Mouse (Mus musculus): Measurements from ENCODE around the gene Nobox. TPM values are rescaled to one million over a fixed set of nuclear protein-coding genes. Genes with fewer than 3 reads are reported as not detected.

Nobox gene
- polyA plus RNA-seq, 1 experiment from 2014 or later, result not detected

- H3K4me1 ChIP-seq (ENCODE audit: control insufficient read depth, insufficient read depth, low read length), result no peaks in the 10 kb centered on the region
- H3K9ac ChIP-seq (ENCODE audit: low read length), result no peak overlapping the region
- 70% methylated on average over 7 of the region's 7 CpGs for WGBS
- H3K9me3 ChIP-seq (replicated peaks; ENCODE audit: control insufficient read depth, low read length), result no peaks in the 10 kb centered on the region
- ATAC-seq (no peak), DNase-seq (ENCODE audit: low spot score) (peak; percentile 43)
- no peaks in the 10 kb centered on the region for H3K36me3 ChIP-seq (ENCODE audit: control insufficient read depth, insufficient read depth, low read length)
- no peaks in the 10 kb centered on the region for H3K27me3 ChIP-seq (replicated peaks; ENCODE audit: control insufficient read depth, insufficient read depth, low read length)
- no peak overlapping the region for H3K4me3 ChIP-seq (ENCODE audit: low read depth, low read length)
- H3K27ac ChIP-seq (ENCODE audit: low read depth, low read length), result no peak overlapping the region
- H3K4me2 ChIP-seq (ENCODE audit: low read length), result no peak overlapping the region
Measured at GRCm38 (mm10) chr6:43254193-43254926, 55.0 kb downstream of the Nobox start.

Other genes starting within 250 kb of the Nobox start
- gene Olfr441, start 203.2 kb downstream of the Nobox start, polyA plus RNA-seq (2014; fragmentation: Nextera tagmentation; extraction: Ambion mirVana), result not detected in 2 replicates
- not detected in 2 replicates for gene Olfr237-ps1, start 163.0 kb downstream of the Nobox start, polyA plus RNA-seq (2014; fragmentation: Nextera tagmentation; extraction: Ambion mirVana)
- not detected in 2 replicates for gene Olfr437, start 146.3 kb downstream of the Nobox start, polyA plus RNA-seq (2014; fragmentation: Nextera tagmentation; extraction: Ambion mirVana)
- gene Olfr13, start 137.4 kb downstream of the Nobox start, polyA plus RNA-seq (2014; fragmentation: Nextera tagmentation; extraction: Ambion mirVana), result not detected in 2 replicates
- gene Olfr435, start 112.4 kb downstream of the Nobox start, polyA plus RNA-seq (2014; fragmentation: Nextera tagmentation; extraction: Ambion mirVana), result not detected in 2 replicates
- gene Olfr434, start 96.5 kb downstream of the Nobox start, polyA plus RNA-seq (2014; fragmentation: Nextera tagmentation; extraction: Ambion mirVana), result not detected in 2 replicates
- gene Olfr47, start 78.0 kb downstream of the Nobox start, polyA plus RNA-seq (2014; fragmentation: Nextera tagmentation; extraction: Ambion mirVana), result not detected in 2 replicates
- 1.2 and 1.4 TPM in 2 replicates for gene Arhgef5, start 44.0 kb downstream of the Nobox start, polyA plus RNA-seq (2014; fragmentation: Nextera tagmentation; extraction: Ambion mirVana)

Measured in forebrain, embryonic 14.5 days (tissue).